Mouse (Mus musculus) NIH3T3 (cell line): Measurements from ENCODE around the gene Tsga10.

Experiments used
- DNase-seq: peaks from one replicate; pipeline ENCODE4 v3.0.0-alpha.2; 2012; ENCODE audit warnings: low read depth

Tsga10 gene

GRCm38 (mm10) chr1:37866286-37866685, at the start of gene Tsga10:
TSS of gene Tsga10 (minus strand) at chr1:37866429.
- DNase-seq: no peak

- no peak for DNase-seq
Measured at GRCm38 (mm10) chr1:37912751-37913150, 46.5 kb upstream of the Tsga10 start.

GRCm38 (mm10) chr1:37903178-37903577, 36.9 kb upstream of the Tsga10 start:
- peak; percentile 61 for DNase-seq

GRCm38 (mm10) chr1:37900288-37900687, 34.1 kb upstream of the Tsga10 start:
- no peak for DNase-seq

GRCm38 (mm10) chr1:37899816-37900215, 33.6 kb upstream of the Tsga10 start:
- DNase-seq: no peak

- peak; percentile 52 for DNase-seq
Measured at GRCm38 (mm10) chr1:37894606-37895005, 28.4 kb upstream of the Tsga10 start.

- peak; percentile 69 for DNase-seq
Measured at GRCm38 (mm10) chr1:37891400-37891799, 25.2 kb upstream of the Tsga10 start.

- peak; percentile 95 for DNase-seq
Measured at GRCm38 (mm10) chr1:37890025-37890652, 23.9 kb upstream of the Tsga10 start, which contains the start of the genes Mitd1 and Mrpl30. TSS of gene Mitd1 (minus strand) at chr1:37890411. TSS of gene Mrpl30 (plus strand) at chr1:37890477.

- no peak for DNase-seq
Measured at GRCm38 (mm10) chr1:37889206-37889605, 23.0 kb upstream of the Tsga10 start.

- DNase-seq: peak; percentile 64
Measured at GRCm38 (mm10) chr1:37884451-37884850, 18.2 kb upstream of the Tsga10 start.

- DNase-seq: no peak
Measured at GRCm38 (mm10) chr1:37883411-37883810, 17.2 kb upstream of the Tsga10 start.

GRCm38 (mm10) chr1:37877736-37878460, 11.7 kb upstream of the Tsga10 start:
- DNase-seq: no peak

- peak; percentile 8 for DNase-seq
Measured at GRCm38 (mm10) chr1:37873157-37873556, 6.9 kb upstream of the Tsga10 start.

GRCm38 (mm10) chr1:37872131-37873067, 6.2 kb upstream of the Tsga10 start:
- peak; percentile 95 for DNase-seq

- peak; percentile 88 for DNase-seq
Measured at GRCm38 (mm10) chr1:37871704-37872103, 5.5 kb upstream of the Tsga10 start, which contains the start of gene Lipt1. TSS of gene Lipt1 (plus strand) at chr1:37871738.

- DNase-seq: no peak
Measured at GRCm38 (mm10) chr1:37869362-37869761, 3.1 kb upstream of the Tsga10 start.

GRCm38 (mm10) chr1:37868640-37869039, 2.4 kb upstream of the Tsga10 start:
- DNase-seq: no peak

GRCm38 (mm10) chr1:37867684-37868322, 1.6 kb upstream of the Tsga10 start:
- DNase-seq: no peak

GRCm38 (mm10) chr1:37867056-37867455, 827 bp upstream of the Tsga10 start:
- peak; percentile 78 for DNase-seq

- no peak for DNase-seq
Measured at GRCm38 (mm10) chr1:37865401-37866215, 621 bp downstream of the Tsga10 start.
